Mouse (Mus musculus): ENCODE results near the gene Oscar.

The Oscar gene

GRCm38 (mm10) chr7:3616057-3616388 lies at the start of gene Oscar:
Gene Oscar (minus strand): TSS chr7:3616157.
- DNase-seq (ENCODE audit: low spot score), result no peak

GRCm38 (mm10) chr7:3665215-3666114 lies 49.5 kb upstream of the Oscar start, which contains the start of gene Leng1:
Gene Leng1 (minus strand): TSS chr7:3665840.
- DNase-seq (ENCODE audit: low spot score), result peak; percentile 92

GRCm38 (mm10) chr7:3664524-3665214 lies 48.7 kb upstream of the Oscar start:
- no peak for DNase-seq (ENCODE audit: low spot score)

- DNase-seq (ENCODE audit: low spot score), result no peak
Observed at GRCm38 (mm10) chr7:3658578-3658977, 42.6 kb upstream of the Oscar start.

DNA sequence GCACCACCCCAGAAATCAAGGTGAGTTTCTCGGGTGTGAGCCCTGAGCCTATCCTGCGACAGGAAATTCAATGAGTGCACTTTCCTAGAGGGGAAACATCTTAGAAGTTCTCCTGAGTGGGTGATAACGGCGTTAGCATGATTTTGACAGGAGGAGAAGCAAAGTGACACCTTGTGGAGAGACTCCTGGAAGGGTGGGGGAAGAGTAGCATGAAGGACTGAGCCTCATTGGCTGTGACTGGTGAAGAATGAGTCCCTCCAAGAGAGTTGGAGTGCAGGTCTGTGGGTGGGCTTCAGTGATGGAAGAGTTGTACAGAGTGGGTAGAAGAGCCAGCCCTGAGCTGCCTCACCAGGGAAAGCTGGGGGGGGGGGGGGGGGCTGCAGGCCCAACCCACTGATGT lies 41.0 kb upstream of the Oscar start:
- no peak for DNase-seq (ENCODE audit: low spot score)

DNA sequence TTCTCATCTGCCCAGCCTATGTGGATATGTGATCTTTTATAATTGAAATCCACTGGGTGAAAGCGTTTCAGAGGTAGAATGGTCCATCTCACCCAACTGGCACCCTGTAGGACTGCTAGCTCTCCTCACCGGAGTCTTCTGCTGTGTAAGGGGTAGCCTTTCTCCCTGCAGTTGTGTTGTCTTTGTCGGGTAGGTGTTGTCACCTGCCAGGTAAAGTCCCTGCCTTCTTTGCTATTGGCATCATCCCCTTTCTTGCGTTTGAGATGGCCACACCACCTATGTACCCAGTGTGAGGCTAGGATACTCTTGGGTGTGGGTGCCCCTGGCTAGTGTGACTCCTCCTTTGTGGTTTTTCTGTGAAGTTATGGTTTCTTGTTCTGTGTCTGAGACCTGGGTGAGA lies 30.7 kb upstream of the Oscar start:
- no peak for DNase-seq (ENCODE audit: low spot score)

DNA sequence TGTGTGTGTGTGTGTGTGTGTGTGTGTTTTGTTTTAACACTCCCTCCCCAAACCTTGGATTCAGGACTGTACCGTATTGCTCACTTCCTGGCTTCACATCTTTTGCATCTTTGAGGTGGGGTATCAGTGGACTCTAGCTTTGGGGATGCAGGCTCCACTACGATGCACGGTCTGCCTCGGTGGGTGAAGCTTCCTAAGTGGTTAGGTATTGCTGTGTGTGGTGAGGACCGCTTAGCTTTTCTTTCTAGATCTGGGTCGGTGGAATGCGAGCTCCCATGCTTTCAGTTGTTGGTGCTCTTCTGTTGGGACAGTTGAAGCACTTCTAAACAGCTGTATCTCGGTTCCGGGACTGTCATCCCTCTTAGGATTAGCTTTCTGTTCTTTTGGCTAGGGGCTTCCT lies 30.2 kb upstream of the Oscar start:
- no peak for DNase-seq (ENCODE audit: low spot score)

DNA sequence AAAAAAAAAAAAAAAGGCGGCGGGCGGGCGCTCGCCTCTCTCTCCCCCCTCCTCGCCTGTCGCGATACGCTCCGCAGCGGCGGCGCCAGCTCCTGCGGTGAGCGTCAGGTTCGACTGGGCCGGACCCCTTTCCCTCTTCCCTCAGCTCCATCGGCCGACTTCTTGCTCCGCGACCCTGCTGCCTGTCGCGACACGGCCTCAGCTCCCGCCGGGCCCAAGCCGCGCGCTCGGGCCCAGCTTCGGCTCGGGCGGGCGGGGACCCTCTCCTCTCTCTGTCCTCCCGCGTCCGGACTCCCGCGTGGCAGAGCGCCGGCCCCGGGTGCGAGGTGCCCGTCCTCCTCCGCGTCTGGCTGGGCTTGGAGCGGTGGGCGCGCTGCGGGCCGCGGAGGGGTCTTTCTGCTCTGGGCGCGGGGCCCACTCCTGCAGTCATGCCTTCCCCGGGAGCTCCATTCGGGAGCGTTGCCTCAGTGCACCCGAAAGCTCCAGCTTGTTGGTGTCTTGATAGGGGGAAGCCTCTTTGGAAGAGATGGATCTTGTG lies 29.6 kb upstream of the Oscar start:
- DNase-seq (ENCODE audit: low spot score), result no peak

GRCm38 (mm10) chr7:3644672-3645487 lies 28.9 kb upstream of the Oscar start, which contains the start of gene Cnot3:
Gene Cnot3 (plus strand): TSS chr7:3645268.
- DNase-seq (ENCODE audit: low spot score), result peak; percentile 96

DNA sequence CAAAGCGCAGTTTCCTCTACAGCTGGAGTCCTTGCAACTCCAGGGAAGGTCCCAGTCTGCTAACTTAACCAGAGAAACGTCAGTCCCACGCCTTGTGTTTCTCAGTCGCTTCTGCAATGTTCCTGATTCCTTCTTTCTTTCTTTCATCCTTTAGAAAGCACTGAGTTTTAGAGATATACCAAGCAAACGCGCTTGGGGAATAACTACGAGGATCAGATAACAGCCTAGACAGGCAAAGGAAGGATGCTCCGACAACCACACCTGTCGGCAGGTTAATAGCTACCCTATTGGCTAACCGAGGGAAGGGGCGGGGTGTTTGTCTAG lies 28.4 kb upstream of the Oscar start:
- peak; percentile 82 for DNase-seq (ENCODE audit: low spot score)

DNA sequence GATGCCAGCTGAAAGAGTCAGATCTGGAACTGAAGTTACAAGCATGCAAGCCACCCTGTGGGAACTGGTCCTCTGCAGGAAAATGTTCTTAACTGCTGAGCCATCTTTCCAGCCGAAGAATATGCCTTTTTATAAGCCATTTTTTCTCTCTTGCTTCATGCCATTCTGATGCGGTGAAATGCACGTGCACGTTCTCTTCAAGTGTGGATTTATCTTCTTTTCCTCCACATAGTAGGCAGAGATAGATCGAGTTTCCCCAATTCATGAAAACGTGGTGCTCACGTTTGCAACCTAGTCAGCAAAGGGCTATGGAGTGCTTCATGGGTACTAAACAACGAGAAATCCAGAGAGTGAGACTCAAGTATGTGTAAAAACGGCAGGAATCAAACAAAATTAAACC lies 27.9 kb upstream of the Oscar start:
- no peak for DNase-seq (ENCODE audit: low spot score)

- DNase-seq (ENCODE audit: low spot score), result no peak
Observed at GRCm38 (mm10) chr7:3643412-3643811, 27.5 kb upstream of the Oscar start.

- DNase-seq (ENCODE audit: low spot score), result no peak
Observed at GRCm38 (mm10) chr7:3630478-3630815, 14.5 kb upstream of the Oscar start.

DNA sequence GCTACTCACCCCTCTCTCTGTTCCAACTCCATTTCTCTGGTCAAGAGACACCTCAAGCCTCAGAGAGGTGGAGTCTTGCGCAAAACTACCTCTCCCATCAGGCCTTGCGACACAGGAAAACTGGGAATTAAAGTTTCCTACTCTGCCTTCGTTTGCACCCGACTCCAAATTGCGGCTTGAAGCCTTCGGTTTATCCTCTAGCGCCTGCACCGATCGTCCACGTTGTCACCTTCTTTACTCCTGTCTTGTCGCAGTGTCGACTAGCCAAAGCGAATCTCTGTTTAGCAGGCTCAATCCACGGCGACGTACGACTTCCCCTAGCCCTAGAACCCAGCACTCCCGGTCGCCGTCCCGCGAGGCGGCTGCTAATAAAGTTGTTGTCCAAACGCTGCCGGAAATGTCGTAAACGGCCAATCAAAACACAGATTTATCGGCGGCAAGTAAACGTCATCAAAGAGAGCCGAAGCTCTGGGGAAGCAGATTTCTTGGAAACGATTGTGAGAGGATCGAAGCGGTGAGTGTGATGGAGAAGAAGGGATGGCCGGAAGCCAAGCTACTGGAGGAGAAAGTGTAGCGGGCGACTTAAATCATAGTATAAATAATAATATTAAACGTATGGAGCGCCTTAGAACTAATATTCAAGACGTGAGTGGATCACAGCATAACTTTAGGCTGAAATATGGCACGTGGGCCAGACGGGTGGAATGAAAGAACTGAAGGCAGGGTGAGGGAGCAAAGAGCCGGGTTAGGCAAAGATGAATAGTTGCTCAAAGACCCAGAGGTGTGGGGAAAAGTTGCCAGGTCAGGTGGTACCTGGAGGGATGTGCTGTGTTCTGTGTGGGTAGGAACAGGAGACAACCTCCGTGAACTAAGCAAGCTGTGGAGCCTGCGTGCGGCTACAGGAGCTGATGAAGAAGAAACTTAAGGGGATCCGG lies 13.9 kb upstream of the Oscar start, which contains the start of the genes Tfpt and Prpf31:
Tfpt (minus strand) TSS at position 387 of the 935 bp plus-strand sequence.
Prpf31 (plus strand) TSS at position 443 of the 935 bp plus-strand sequence.
- DNase-seq (ENCODE audit: low spot score), result peak; percentile 88

DNA sequence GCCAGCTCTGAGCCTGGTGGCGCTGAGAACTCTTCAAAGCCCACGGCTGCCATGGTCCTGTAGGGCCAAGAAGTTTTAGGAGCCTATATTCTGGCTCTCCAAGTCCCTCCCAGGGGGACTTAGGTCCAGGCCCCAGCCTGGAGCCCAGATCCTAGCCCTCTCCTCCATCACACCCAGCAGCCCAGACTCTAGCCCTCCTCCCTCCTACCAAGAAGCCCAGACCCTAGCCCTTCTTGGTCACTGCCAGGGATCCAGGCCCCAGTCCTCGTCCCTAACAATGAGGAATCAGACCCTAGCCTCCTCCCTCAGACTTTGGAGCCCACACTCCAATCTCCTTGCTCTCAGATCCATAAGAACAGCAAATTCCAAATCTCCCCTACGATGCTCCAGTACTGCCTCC lies 13.1 kb upstream of the Oscar start:
- DNase-seq (ENCODE audit: low spot score), result no peak

DNA sequence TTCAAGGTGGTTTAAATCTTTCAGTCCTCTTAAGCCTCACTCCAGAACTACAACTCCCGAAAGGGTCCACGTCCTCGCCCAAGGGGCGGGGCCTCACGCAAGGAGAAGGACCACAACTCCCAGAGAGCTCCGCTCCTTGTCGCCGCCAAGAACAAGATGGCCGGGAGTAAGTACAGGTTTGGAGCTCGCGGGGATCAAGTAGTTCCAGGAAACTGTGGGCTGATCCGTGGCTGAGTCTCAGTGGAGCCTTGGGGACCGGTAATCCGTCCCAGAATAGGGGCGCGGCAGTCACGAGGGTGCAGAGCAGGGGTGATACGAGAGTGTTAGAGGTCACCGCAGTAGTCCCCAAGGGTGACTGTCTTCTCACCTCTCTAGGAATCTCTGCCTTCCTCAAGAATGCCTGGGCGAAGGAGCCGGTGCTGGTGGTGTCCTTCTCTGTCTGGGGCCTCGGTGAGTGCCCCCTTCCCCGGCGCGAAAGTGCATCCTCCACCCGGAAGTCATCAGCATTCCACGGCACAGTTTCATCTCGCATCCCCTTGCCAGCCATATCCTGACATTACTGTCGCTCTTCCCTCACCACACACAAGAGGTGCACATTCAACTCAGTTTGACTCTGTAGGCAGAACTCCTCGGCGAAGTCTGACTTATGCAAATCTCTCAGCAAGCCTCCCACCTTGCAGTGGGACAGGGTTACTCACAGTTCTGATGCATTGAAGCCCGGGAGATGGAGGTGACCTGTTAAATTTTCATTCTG lies 1.5 kb upstream of the Oscar start, which contains the start of gene Ndufa3:
Ndufa3 (plus strand) TSS at position 132 of the 754 bp plus-strand sequence.
- DNase-seq (ENCODE audit: low spot score), result peak; percentile 85

GRCm38 (mm10) chr7:3616389-3617241 lies 658 bp upstream of the Oscar start:
- DNase-seq (ENCODE audit: low spot score), result no peak

- no peak for DNase-seq (ENCODE audit: low spot score)
Observed at GRCm38 (mm10) chr7:3614021-3614420, 1.9 kb downstream of the Oscar start.

- no peak for DNase-seq (ENCODE audit: low spot score)
Observed at GRCm38 (mm10) chr7:3611006-3611405, 5.0 kb downstream of the Oscar start.

All from ovary, postnatal 36 days (tissue).